Mouse (Mus musculus): ENCODE measurements around the gene Uhrf1bp1.

DNA sequence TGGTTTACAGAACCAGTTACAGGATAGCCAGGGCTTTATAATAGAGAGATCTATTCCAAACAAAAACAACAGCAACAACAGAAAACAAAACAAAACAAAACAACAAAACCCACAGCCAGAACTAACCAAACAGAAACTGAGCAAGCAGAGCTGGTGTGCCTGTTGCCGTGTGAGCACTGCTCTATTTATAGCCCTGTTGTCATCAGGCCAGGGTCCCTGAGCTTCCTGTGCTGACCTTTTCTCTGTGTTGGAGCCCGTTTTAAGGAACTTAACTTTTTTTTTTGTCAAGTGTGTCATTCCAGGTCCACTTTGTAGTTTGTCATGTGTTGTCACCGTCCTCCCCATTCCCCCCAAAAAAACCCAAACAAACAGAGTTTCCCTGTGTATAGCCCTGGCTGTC is 5.2 kb upstream of the Uhrf1bp1 start:
- TF ChIP-seq CTCF (IDR thresholded peaks at IDR 0.05; ENCODE audit: borderline replicate concordance, insufficient read depth, low read depth, low read length) (no peak), POLR2A (IDR thresholded peaks at IDR 0.05; ENCODE audit: borderline replicate concordance, insufficient read depth, low read length) (no peak)
